ENCODE assay signal across 19 mouse cellular contexts in genomic region chr10:3649983-3650382, GRCm38 (mm10).
"Had no signal": no experiment of that assay in that cellular context is flagged by ENCODE, and none has a peak within 500 bp of the region (broad histone marks: within the 10 kb centered on the region; RNA-seq: fewer than 3 reads in every experiment).

No protein-coding gene starts in this region.

- H3K4me2 ChIP-seq: liver, embryonic 11.5 days; midbrain, embryonic 12.5 days; neural tube, embryonic 13.5 days; neural tube, embryonic 15.5 days had no signal

- H3K4me3 ChIP-seq: midbrain, embryonic 10.5 days; midbrain, embryonic 12.5 days; myocyte; neural tube, embryonic 13.5 days; neural tube, embryonic 15.5 days had no signal

- H3K27me3 ChIP-seq: midbrain, embryonic 12.5 days; neural tube, embryonic 13.5 days; neural tube, embryonic 15.5 days had no signal

- H3K9me3 ChIP-seq: midbrain, embryonic 10.5 days; midbrain, embryonic 12.5 days; neural tube, embryonic 13.5 days; neural tube, embryonic 15.5 days had no signal

- ATAC-seq: midbrain, embryonic 16.5 days had no signal

- H3K4me1 ChIP-seq: midbrain, embryonic 10.5 days; neural tube, embryonic 13.5 days; neural tube, embryonic 15.5 days had no signal

- H3K27ac ChIP-seq: liver, embryonic 14.5 days; midbrain, embryonic 10.5 days; midbrain, embryonic 12.5 days; neural tube, embryonic 13.5 days; neural tube, embryonic 15.5 days had no signal

- H3K9ac ChIP-seq: liver, embryonic 14.5 days; midbrain, embryonic 12.5 days; neural tube, embryonic 13.5 days; neural tube, embryonic 15.5 days had no signal

- DNase-seq: lung, adult 18-20 months; lung, postnatal 36 days; midbrain, embryonic 14.5 days; retina, postnatal 1 day; right cerebral cortex, adult 18-20 months; right cerebral cortex, postnatal 25 days; right cerebral cortex, postnatal 4 days; spleen, adult 18-20 months; thymus, adult 18-20 months; thymus, postnatal 14 days; thymus, postnatal 36 days had no signal

- H3K36me3 ChIP-seq: midbrain, embryonic 10.5 days; midbrain, embryonic 12.5 days; neural tube, embryonic 13.5 days; neural tube, embryonic 15.5 days had no signal
